In the genomic region with DNA sequence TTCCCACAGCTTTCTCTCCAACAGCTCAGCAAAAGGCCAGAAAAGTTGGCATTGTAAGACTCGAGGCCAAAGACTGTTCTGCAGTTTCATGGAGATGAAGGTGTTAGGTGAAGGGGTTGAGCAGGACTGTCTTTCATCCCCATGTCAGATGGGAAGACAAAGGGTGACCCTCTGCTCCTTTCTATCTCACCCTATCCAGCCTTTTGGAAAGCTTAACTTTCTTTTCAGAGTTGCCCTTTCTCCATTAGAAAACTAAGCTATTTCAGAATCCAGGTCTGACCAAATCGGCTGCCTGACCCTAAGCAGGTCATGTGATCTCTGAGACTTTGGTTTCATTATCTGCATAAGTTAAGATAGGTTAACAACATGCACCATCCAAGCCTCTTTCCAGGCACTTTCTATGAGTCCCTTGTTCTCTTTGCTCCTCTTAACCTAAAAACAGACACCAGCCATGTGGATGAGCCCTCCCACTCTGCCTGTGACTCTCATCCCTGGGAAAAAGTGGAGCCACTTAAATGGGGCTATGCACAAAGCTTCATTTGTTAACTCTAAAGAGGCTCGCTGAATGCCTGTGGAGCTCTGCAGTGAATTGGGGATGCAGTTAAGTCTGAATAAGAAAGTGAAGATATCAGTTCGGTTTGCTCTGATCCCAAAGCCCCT, we compare ENCODE assay signal across 23 mouse cellular contexts.
A peak's percentile ranks its signal among the peaks of the same experiment; 100 is the strongest.
DNase-seq lines count a peak whose midpoint lies in the region; ATAC-seq lines count a peak whose summit lies in the region.
"Had no signal": no experiment of that assay in that cellular context is flagged by ENCODE, and none has a peak within 500 bp of the region (broad histone marks: within the 10 kb centered on the region; RNA-seq: fewer than 3 reads in every experiment).

No protein-coding gene starts in this region.

- ATAC-seq in frontal cortex, adult (ENCODE audit: low TSS enrichment): peak; percentile 64
- peak; percentile 47; the same call in 1 of the 2 replicates for ATAC-seq in hindbrain, embryonic 11.5 days (ENCODE audit: low FRiP score)
- no peak for ATAC-seq in hindbrain, embryonic 14.5 days (ENCODE audit: low FRiP score)

- H3K4me3 ChIP-seq in hindbrain, embryonic 11.5 days (ENCODE audit: low read depth, low read length): no peak overlapping the region
- H3K4me3 ChIP-seq in hindbrain, embryonic 14.5 days (replicated peaks; ENCODE audit: low read length): no peak overlapping the region
- H3K4me3 ChIP-seq: erythroblast, embryonic 14.5 days; hindbrain, embryonic 15.5 days; limb, embryonic 12.5 days; lung, embryonic 15.5 days; myocyte; stomach, embryonic 15.5 days had no signal

- H3K4me2 ChIP-seq in hindbrain, embryonic 11.5 days (replicated peaks; ENCODE audit: low read depth, low read length): no peak overlapping the region
- H3K4me2 ChIP-seq in hindbrain, embryonic 14.5 days (replicated peaks): no peak overlapping the region
- H3K4me2 ChIP-seq: hindbrain, embryonic 15.5 days; limb, embryonic 12.5 days; lung, embryonic 15.5 days; stomach, embryonic 15.5 days had no signal

- H3K27ac ChIP-seq in hindbrain, embryonic 11.5 days (ENCODE audit: low read depth, low read length): no peak overlapping the region
- no peak overlapping the region for H3K27ac ChIP-seq in hindbrain, embryonic 14.5 days
- H3K27ac ChIP-seq: hindbrain, embryonic 15.5 days; kidney, postnatal 0 days; limb, embryonic 12.5 days; liver, embryonic 14.5 days; lung, embryonic 15.5 days; macrophage; stomach, embryonic 15.5 days had no signal

- DNase-seq in frontal cortex, postnatal 25 days (ENCODE audit: low spot score in 2 of 2): no peak
- DNase-seq in hindbrain, embryonic 11.5 days (ENCODE audit: low spot score): no peak
- DNase-seq in hindbrain, embryonic 14.5 days (ENCODE audit: low spot score): no peak
- DNase-seq in right cerebral cortex, postnatal 10 days (ENCODE audit: low spot score in 2 of 2): peak; percentile 24 to 31
- no peak for DNase-seq in right cerebral cortex, adult 18-20 months
- no peak for DNase-seq in T-cell, adult 2 months (ENCODE audit: low spot score)
- DNase-seq: adrenal gland, postnatal 10 days; cerebellum, adult 11 months; cerebellum, postnatal 14 days; kidney, adult 18-20 months; midbrain, embryonic 14.5 days; thymus, adult 18-20 months; thymus, postnatal 4 days had no signal

- no peaks in the 10 kb centered on the region for H3K9me3 ChIP-seq in hindbrain, embryonic 11.5 days (ENCODE audit: control insufficient read depth, low read length)
- no peaks in the 10 kb centered on the region for H3K9me3 ChIP-seq in hindbrain, embryonic 14.5 days (ENCODE audit: control insufficient read depth, low read length)
- H3K9me3 ChIP-seq: hindbrain, embryonic 15.5 days; lung, embryonic 15.5 days; stomach, embryonic 15.5 days had no signal

- no peaks in the 10 kb centered on the region for H3K27me3 ChIP-seq in hindbrain, embryonic 11.5 days (ENCODE audit: control insufficient read depth, insufficient read depth, low read length)
- H3K27me3 ChIP-seq in hindbrain, embryonic 14.5 days (ENCODE audit: control insufficient read depth, insufficient read depth, low read length): no peaks in the 10 kb centered on the region
- H3K27me3 ChIP-seq: hindbrain, embryonic 15.5 days; limb, embryonic 12.5 days; lung, embryonic 15.5 days; stomach, embryonic 15.5 days had no signal

- 33% methylated on average over 4 of the region's 4 CpGs for WGBS in hindbrain, embryonic 11.5 days
- WGBS in hindbrain, embryonic 14.5 days: 26% methylated on average over 4 of the region's 4 CpGs

- no peak overlapping the region for H3K9ac ChIP-seq in hindbrain, embryonic 11.5 days (ENCODE audit: low read depth, low read length)
- H3K9ac ChIP-seq in hindbrain, embryonic 14.5 days: no peak overlapping the region
- H3K9ac ChIP-seq: hindbrain, embryonic 15.5 days; limb, embryonic 12.5 days; liver, embryonic 14.5 days; lung, embryonic 15.5 days; stomach, embryonic 15.5 days had no signal

- H3K4me1 ChIP-seq in hindbrain, embryonic 11.5 days (replicated peaks; ENCODE audit: control insufficient read depth, insufficient read depth, low read length): no peaks in the 10 kb centered on the region
- H3K4me1 ChIP-seq in hindbrain, embryonic 14.5 days (replicated peaks; ENCODE audit: control insufficient read depth, insufficient read depth, low read length): no peaks in the 10 kb centered on the region
- H3K4me1 ChIP-seq: hindbrain, embryonic 15.5 days; limb, embryonic 12.5 days; stomach, embryonic 15.5 days had no signal

- H3K36me3 ChIP-seq in hindbrain, embryonic 11.5 days (ENCODE audit: control insufficient read depth, insufficient read depth, low read length): no peaks in the 10 kb centered on the region
- H3K36me3 ChIP-seq in hindbrain, embryonic 14.5 days (replicated peaks; ENCODE audit: control insufficient read depth, insufficient read depth): no peaks in the 10 kb centered on the region
- H3K36me3 ChIP-seq: hindbrain, embryonic 15.5 days; limb, embryonic 12.5 days; lung, embryonic 15.5 days; stomach, embryonic 15.5 days had no signal

Comparison
In these comparisons a context has a peak if more than half of its experiments do, and no peak if none do; other contexts are left out.
1. DNase-seq: peak in right cerebral cortex, postnatal 10 days (2 of 2); none in frontal cortex, postnatal 25 days (0 of 2), hindbrain, embryonic 11.5 days (single experiment), hindbrain, embryonic 14.5 days (single experiment), right cerebral cortex, adult 18-20 months (single experiment) and T-cell, adult 2 months (single experiment).